Mouse (Mus musculus): Measurements from ENCODE around the gene Calhm3. TPM values are rescaled to one million over a fixed set of nuclear protein-coding genes. Genes with fewer than 3 reads are reported as not detected.

The Calhm3 gene
- not detected for polyA plus RNA-seq (2021)

DNA sequence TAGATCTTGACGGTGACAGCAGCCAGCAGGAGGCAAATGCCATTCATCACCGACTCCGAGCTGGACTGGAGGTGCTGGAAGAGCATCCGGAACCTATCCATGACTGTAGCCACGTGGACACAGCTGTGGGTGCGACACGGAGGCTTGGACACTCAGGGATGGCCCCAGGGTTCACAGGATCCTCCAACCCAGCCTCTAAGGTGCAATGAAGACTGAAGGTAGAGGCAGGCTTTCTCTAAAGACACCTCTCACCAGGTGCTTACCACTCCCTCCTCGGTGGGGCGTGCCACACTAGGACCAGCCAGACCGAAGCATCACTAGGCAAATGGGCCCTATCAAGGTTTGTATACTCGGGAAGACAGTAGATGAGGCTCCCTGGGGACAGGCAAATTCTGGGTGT lies at the start of gene Calhm3:
TSS of gene Calhm3 (minus strand) at position 101 of the 400 bp plus-strand sequence.
- no peak for ATAC-seq
- CTCF ChIA-PET, result interaction anchor here (1.1 kb wide), 1 partner anchor 11 kb away, joined by 3 read pairs; no protein-coding TSS in a partner anchor
- POLR2A ChIA-PET, result no interaction called here
- no peak for DNase-seq (ENCODE audit: low read depth, low spot score)
- in situ Hi-C loops (cut with MboI; ENCODE audit: low pct_unique_long_range_greater_than_20kb), result no loop called here
- TF ChIP-seq CTCF (IDR thresholded peaks at IDR 0.05), result no peak
- peaks cover 21% of the 10 kb centered on the region for H3K27me3 ChIP-seq

DNA sequence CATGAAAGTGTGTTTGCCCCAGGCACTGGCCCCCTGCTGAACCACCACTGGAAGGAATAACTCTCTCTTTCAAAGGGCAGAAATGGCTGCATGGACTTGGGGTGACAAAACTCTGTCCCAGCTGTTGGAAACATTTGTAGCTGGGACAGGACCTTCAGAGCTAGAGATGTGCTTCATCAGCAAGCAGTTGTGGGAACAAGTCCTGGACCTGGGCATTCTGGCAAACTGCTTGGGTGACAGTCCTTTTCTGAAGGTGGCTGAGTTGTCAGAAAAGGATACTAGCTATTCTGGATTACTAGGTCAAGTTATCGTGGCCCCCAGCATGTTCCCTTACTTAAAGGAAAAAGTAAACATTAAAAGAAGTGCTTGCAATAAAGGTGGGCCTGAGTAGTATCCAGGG lies 48.6 kb upstream of the Calhm3 start:
- DNase-seq (ENCODE audit: low read depth, low spot score), result no peak
- ATAC-seq, result no peak
- no peak for TF ChIP-seq CTCF (IDR thresholded peaks at IDR 0.05)
- in situ Hi-C loops (cut with MboI; ENCODE audit: low pct_unique_long_range_greater_than_20kb), result no loop called here
- H3K27me3 ChIP-seq, result peaks cover 3% of the 10 kb centered on the region
- CTCF ChIA-PET, result interaction anchor here (0.9 to 2.8 kb wide), 3 partner anchors 9 to 38 kb away, joined by 3 to 10 read pairs (median 4); no protein-coding TSS in a partner anchor
- POLR2A ChIA-PET, result no interaction called here

DNA sequence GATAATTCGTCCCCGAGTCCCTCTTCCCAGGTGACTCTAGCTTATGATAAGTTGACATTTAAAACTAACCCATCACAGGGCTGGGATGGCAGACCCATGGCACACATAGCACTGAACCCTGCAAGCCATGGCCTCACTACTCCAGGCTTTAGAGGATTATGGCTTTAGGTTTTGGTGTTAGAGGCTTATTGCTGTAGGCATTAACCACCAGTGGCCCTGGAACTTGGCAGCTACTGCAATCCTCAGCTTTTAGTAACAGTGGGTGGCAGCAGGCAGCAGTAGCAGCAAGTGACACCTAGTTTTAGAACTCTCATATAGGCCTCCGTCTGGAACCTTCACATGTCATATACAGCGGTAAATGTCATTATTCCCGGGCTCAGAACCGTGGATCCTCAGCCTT lies 47.1 kb upstream of the Calhm3 start:
- in situ Hi-C loops (cut with MboI; ENCODE audit: low pct_unique_long_range_greater_than_20kb), result no loop called here
- peaks cover 3% of the 10 kb centered on the region for H3K27me3 ChIP-seq
- TF ChIP-seq CTCF (IDR thresholded peaks at IDR 0.05), result no peak
- POLR2A ChIA-PET, result interaction anchor here (0.6 kb wide), 1 partner anchor 10 kb away, joined by 3 read pairs; no protein-coding TSS in a partner anchor
- no peak for ATAC-seq
- no peak for DNase-seq (ENCODE audit: low read depth, low spot score)
- CTCF ChIA-PET, result interaction anchor here (1.1 to 2.8 kb wide), 3 partner anchors 11 to 36 kb away, joined by 3 to 10 read pairs (median 5); no protein-coding TSS in a partner anchor

DNA sequence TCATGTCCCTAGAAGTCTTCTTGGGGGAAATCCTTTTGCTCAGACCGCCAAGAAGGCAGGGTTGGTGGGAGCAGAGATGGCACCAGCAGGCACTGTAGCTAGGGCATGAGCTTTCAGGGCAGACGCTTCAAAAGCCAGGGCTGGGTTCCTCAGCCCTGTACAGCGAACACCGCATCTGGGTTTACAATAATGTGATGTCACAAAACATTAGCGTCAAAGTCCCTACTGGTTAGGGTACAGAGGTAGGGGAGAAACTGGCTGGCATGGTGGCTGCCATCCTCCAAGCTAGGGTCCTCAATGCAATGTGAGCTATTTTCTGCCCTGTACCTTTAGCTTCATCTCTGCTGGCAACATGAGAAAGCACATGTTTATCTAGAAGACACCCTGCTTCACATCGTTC lies 45.5 kb upstream of the Calhm3 start:
- ATAC-seq (no peak), DNase-seq (ENCODE audit: low read depth, low spot score) (no peak)
- TF ChIP-seq CTCF (IDR thresholded peaks at IDR 0.05), result no peak
- ChIA-PET CTCF (interaction anchor here (1.3 kb wide), 1 partner anchor 9 kb away, joined by 3 read pairs; no protein-coding TSS in a partner anchor), POLR2A (no interaction called here)
- peaks cover 3% of the 10 kb centered on the region for H3K27me3 ChIP-seq
- in situ Hi-C loops (cut with MboI; ENCODE audit: low pct_unique_long_range_greater_than_20kb), result no loop called here

DNA sequence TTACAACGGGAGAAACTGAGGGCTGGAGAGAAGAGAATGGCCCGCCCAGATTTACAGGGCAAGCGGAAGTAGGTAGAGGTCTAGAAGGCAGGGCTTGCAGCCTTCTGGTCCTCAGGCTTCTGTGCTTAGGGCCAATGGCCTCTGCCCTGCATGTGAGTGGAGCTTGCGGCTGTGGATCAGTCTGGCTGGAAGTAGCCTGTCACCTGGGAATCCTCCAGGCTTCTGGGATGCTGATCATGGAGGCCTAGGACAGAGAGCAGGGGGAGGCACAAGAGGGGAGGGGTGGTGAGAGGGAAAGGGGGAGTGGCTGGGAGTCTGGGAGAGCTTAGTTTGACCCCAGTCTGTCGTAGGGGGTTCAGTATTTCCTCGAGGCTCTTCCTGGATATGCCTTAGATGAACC lies 44.9 kb upstream of the Calhm3 start:
- no peak for ATAC-seq
- in situ Hi-C loops (cut with MboI; ENCODE audit: low pct_unique_long_range_greater_than_20kb), result no loop called here
- DNase-seq (ENCODE audit: low read depth, low spot score), result no peak
- H3K27me3 ChIP-seq, result peaks cover 3% of the 10 kb centered on the region
- POLR2A ChIA-PET, result no interaction called here
- no peak for TF ChIP-seq CTCF (IDR thresholded peaks at IDR 0.05)
- CTCF ChIA-PET, result interaction anchor here (1.3 kb wide), 1 partner anchor 8 kb away, joined by 3 read pairs; no protein-coding TSS in a partner anchor

DNA sequence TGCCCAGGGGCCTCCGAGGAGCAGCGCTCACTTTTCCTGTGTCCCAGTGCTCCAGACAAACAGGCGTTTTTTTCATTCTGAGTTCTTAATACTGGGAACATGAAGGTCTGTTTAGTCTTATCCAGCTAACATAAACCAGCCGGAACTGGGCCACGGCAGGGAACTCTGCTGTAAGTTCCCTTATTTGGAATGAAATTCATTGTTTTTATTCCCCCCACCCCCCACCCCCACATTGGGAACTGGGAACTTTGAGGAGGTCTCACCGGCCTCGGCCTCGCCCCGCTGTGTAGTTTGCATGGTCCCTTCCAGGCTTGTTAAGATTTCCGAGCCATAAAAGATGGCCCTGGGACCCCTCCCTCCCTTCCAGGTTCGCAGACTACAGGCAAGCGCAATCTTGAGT lies 44.4 kb upstream of the Calhm3 start:
- DNase-seq (ENCODE audit: low read depth, low spot score), result no peak
- TF ChIP-seq CTCF (IDR thresholded peaks at IDR 0.05), result no peak
- ATAC-seq, result no peak
- in situ Hi-C loops (cut with MboI; ENCODE audit: low pct_unique_long_range_greater_than_20kb), result no loop called here
- ChIA-PET POLR2A (interaction anchor here (0.6 kb wide), 1 partner anchor 68 kb away, joined by 3 read pairs; no protein-coding TSS in a partner anchor), CTCF (interaction anchor here (1.1 kb wide), 1 partner anchor 27 kb away, joined by 3 read pairs; no protein-coding TSS in a partner anchor)
- peaks cover 3% of the 10 kb centered on the region for H3K27me3 ChIP-seq

DNA sequence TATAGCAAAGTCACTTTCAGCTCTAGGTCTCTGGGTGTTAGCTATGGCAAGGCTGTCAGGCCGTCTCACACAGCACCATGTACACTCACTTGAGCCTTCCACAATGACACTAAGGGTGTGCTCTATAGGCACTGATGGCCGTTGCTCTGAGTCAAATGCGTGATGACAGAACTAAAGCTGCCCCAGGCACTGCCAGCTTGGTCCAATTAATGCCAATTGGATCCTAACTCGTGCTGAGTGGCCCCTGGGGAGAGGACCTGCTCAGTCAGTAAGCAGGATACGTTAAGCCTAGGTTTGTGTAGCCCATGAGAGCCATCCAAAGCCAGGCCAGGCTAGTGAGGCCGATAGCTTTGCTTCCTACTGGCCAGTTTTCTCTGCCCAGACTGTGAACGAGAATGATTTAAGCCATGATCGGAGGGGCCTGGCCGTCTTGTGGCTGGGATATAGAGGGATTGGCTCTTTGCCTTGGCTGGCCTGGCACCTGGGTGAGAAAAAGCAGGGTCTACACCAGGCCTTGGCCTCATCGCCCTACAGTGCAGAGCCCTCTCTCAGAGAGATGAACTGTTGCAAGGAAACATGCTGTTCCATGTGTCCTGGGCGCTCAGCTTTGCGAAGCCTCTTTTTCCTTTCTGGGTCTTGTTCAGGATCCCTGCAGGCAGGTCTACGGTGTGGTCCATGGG lies 41.2 kb upstream of the Calhm3 start:
- ATAC-seq, result no peak
- no peak for TF ChIP-seq CTCF (IDR thresholded peaks at IDR 0.05)
- in situ Hi-C loops (cut with MboI; ENCODE audit: low pct_unique_long_range_greater_than_20kb), result no loop called here

DNA sequence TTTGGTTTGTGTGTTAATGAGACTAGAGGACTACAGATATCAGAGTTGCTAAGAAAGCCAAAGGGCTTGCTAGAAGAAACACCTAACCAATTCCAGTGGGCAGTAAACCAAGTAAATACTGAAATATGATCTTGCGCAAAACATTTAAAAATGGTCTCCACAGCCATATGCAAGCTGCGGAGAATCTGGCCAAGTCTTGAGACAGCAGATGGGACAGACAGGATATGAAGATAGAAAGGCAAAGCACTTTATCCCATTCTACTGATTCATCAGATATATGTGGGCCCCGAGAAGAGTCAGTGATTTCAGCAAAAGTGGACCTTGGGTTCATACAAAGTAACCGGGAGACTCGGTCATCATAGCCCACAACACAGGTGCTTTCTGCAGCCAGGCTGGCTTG lies 34.6 kb upstream of the Calhm3 start:
- CTCF ChIA-PET, result no interaction called here
- ATAC-seq (no peak), DNase-seq (ENCODE audit: low read depth, low spot score) (no peak)
- TF ChIP-seq CTCF (IDR thresholded peaks at IDR 0.05), result no peak
- peaks cover 9% of the 10 kb centered on the region for H3K27me3 ChIP-seq
- POLR2A ChIA-PET, result no interaction called here
- in situ Hi-C loops (cut with MboI; ENCODE audit: low pct_unique_long_range_greater_than_20kb), result no loop called here

More for the DNA sequence above, 41.2 kb upstream of the Calhm3 start:
- ChIA-PET POLR2A (interaction anchor here (1.1 kb wide), 1 partner anchor 11 kb away, joined by 3 read pairs; no protein-coding TSS in a partner anchor), CTCF (no interaction called here)
- peaks cover 3% of the 10 kb centered on the region for H3K27me3 ChIP-seq
- DNase-seq (ENCODE audit: low read depth, low spot score), result no peak

DNA sequence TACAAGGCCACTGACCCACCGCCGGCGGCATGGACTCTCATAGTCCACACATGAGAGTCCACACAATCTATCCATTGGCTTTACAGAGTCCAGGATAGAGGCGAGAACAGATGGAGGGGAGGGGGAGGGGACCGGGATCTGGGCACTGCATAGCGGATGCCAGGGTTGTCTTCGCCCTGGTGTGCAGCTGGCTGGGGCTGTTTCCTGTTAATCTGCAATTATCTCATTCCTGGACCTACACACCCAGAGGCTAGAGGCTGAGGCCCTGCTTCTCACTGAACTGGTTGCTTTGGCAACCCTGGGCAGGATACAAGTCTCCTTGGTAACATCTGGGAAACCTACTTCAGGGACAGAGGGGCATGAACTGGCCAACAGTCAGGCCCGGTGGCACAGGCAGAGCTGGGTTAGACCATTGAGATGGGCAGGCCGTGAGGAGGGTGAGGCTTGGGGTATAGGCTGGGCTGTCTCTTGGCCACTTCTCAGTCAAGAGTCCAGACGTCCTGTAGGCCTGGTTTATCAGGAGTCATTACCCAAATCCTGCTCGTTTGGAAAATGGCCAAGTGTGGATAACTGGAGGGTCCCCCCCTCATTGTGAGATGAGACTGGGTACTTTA lies 31.1 kb upstream of the Calhm3 start:
- peaks cover 12% of the 10 kb centered on the region for H3K27me3 ChIP-seq
- ATAC-seq (no peak), DNase-seq (ENCODE audit: low read depth, low spot score) (no peak)
- POLR2A ChIA-PET, result no interaction called here
- CTCF ChIA-PET, result no interaction called here
- no peak for TF ChIP-seq CTCF (IDR thresholded peaks at IDR 0.05)
- in situ Hi-C loops (cut with MboI; ENCODE audit: low pct_unique_long_range_greater_than_20kb), result no loop called here

DNA sequence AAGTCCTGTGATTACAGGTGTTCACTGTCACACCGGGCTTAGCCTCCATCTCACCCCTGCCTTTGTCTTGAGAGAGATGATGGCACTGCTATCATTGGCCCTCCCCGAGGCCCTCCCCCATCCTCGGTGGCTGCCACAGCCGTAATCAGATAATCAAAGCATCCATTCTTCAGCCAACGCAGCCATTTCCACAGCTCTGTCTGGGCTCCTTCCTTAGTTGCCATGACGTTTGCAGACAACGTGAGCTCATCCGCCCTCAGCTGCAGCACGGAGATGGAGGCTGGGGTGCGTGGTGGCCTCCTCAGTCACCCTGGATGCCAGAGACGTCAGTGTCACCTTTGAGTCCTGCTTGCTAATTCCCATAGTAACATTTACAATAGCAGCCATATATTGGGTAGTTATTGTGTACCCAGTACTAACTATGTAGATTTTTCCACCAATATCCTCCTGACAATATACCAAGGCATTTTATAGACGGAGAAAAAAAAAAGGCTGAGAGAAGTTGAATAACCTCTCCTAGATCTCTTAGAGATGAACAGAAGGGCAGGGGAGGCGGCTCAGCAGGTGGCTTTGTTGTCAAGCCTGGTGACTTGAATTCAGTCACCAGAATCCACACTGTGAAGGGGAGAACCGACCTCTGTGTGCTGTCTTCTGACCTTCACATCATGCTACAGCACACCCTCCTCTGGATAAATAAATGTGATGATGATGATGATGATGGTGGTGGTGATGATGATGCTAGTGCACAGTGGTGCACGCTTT lies 29.1 kb upstream of the Calhm3 start:
- ChIA-PET POLR2A (interaction anchor here (0.8 kb wide), 1 partner anchor 12 kb away, joined by 3 read pairs; no protein-coding TSS in a partner anchor), CTCF (interaction anchor here (0.7 to 1.4 kb wide), 2 partner anchors 12 to 18 kb away, joined by 3 to 4 read pairs; no protein-coding TSS in a partner anchor)
- H3K27me3 ChIP-seq, result peaks cover 20% of the 10 kb centered on the region
- ATAC-seq (no peak), DNase-seq (ENCODE audit: low read depth, low spot score) (no peak)
- TF ChIP-seq CTCF (IDR thresholded peaks at IDR 0.05), result no peak
- in situ Hi-C loops (cut with MboI; ENCODE audit: low pct_unique_long_range_greater_than_20kb), result no loop called here
